Mouse (Mus musculus) neural tube, embryonic 11.5 days (tissue): ENCODE measurements around the gene Kcnk3. TPM values are rescaled to one million over a fixed set of nuclear protein-coding genes. Genes with fewer than 3 reads are reported as not detected.
A peak's percentile ranks its signal among the peaks of the same experiment; 100 is the strongest.

Experiments used
- ATAC-seq: fragments of 200-750 bp; cut with Nextera tagmentation; 2 replicates; pipeline ENCODE4 v1.8.0; 2017; ENCODE audit warnings: moderate number of reproducible peaks, mild to moderate bottlenecking, moderate TSS enrichment, moderate library complexity; ENCODE audit not compliant: insufficient read depth, low FRiP score, low TSS enrichment
- DNase-seq: peaks from one replicate; pipeline ENCODE4 v3.0.0-alpha.2; 2015; ENCODE audit warnings: low spot score
- H3K27ac ChIP-seq: fragments of 300-500 bp; sonication (generic); 2 replicates; pipeline ENCODE4 v1.5.1; 2014; ENCODE audit warnings: low read depth, mild to moderate bottlenecking, low read length
- H3K27me3 ChIP-seq: fragments of 300-500 bp; sonication (generic); 2 replicates; pipeline ENCODE4 v1.6.1; 2014; ENCODE audit warnings: mild to moderate bottlenecking, low read length, mixed read lengths; ENCODE audit not compliant: control insufficient read depth, insufficient read depth
- H3K36me3 ChIP-seq: fragments of 300-500 bp; sonication (generic); 2 replicates; pipeline ENCODE4 v1.6.1; 2014; ENCODE audit warnings: mild to moderate bottlenecking, low read length, moderate library complexity, mixed read lengths; ENCODE audit not compliant: control insufficient read depth, insufficient read depth
- H3K4me1 ChIP-seq: fragments of 300-500 bp; sonication (generic); 2 replicates; pipeline ENCODE4 v1.6.1; 2014; ENCODE audit warnings: low read length, mixed read lengths; ENCODE audit not compliant: control insufficient read depth, insufficient read depth
- H3K4me2 ChIP-seq: fragments of 300-500 bp; sonication (generic); 2 replicates; pipeline ENCODE4 v1.6.1; 2014; ENCODE audit warnings: low read depth, mild to moderate bottlenecking, moderate library complexity
- H3K4me3 ChIP-seq: fragments of 300-500 bp; sonication (generic); 2 replicates; pipeline ENCODE4 v1.5.1; 2014; ENCODE audit warnings: low read depth, low read length
- H3K9ac ChIP-seq: fragments of 300-500 bp; sonication (generic); 2 replicates; pipeline ENCODE4 v1.6.1; 2014; ENCODE audit warnings: mild to moderate bottlenecking, low read length
- H3K9me3 ChIP-seq: fragments of 300-500 bp; sonication (generic); 2 replicates; pipeline ENCODE4 v1.6.1; 2016; ENCODE audit warnings: low read length; ENCODE audit not compliant: control insufficient read depth
- WGBS: fragments of 180-500 bp; shearing (Covaris S2); extraction: QIAGEN DNeasy Blood & Tissue Kit; methylation state at CpG from one replicate; pipeline ENCODE4 v1.1.7; 2014; 5-methylcytosine and 5-hydroxymethylcytosine counted together
- polyA plus RNA-seq: library from polyadenylated mRNA; unstranded; fragments of >200 nt; fragmentation: Nextera tagmentation; extraction: Ambion mirVana; gene quantifications from 2 replicates; pipeline ENCODE4 v1.2.1, GENCODE M21; 2014

The Kcnk3 gene
- polyA plus RNA-seq, 1 experiment from 2014 or later: 0.92 TPM

- H3K36me3 ChIP-seq: no peaks in the 10 kb centered on the region
- H3K9me3 ChIP-seq: no peaks in the 10 kb centered on the region
- WGBS: 97% methylated on average over 20 of the region's 20 CpGs
- peaks cover 17% of the 10 kb centered on the region for H3K27me3 ChIP-seq
- DNase-seq: no peak
- H3K27ac ChIP-seq: no peak overlapping the region
- peaks cover 3% of the 10 kb centered on the region; the same call in 1 of the 2 replicates for H3K4me1 ChIP-seq
- H3K4me3 ChIP-seq: no peak overlapping the region
- H3K4me2 ChIP-seq: no peak overlapping the region
- no peak for ATAC-seq
- H3K9ac ChIP-seq: no peak overlapping the region
Measured at GRCm38 (mm10) chr5:30620567-30620966, 32.6 kb downstream of the Kcnk3 start.

- ATAC-seq (no peak), DNase-seq (no peak)
- Histone ChIP-seq H3K4me2 (no peak overlapping the region), H3K4me1 (peaks cover 3% of the 10 kb centered on the region; the same call in 1 of the 2 replicates), H3K4me3 (no peak overlapping the region), H3K36me3 (no peaks in the 10 kb centered on the region), H3K27me3 (peaks cover 17% of the 10 kb centered on the region), H3K9me3 (no peaks in the 10 kb centered on the region), H3K27ac (no peak overlapping the region), H3K9ac (no peak overlapping the region)
- WGBS: 88% methylated on average over 9 of the region's 9 CpGs
Measured at GRCm38 (mm10) chr5:30621211-30621790, 33.3 kb downstream of the Kcnk3 start.

GRCm38 (mm10) chr5:30621844-30622176, 33.8 kb downstream of the Kcnk3 start:
- no peak for ATAC-seq
- Histone ChIP-seq H3K4me3 (peak overlapping the region; percentile 30; the same call in 1 of the 2 replicates), H3K4me1 (peaks cover 3% of the 10 kb centered on the region; the same call in 1 of the 2 replicates), H3K36me3 (no peaks in the 10 kb centered on the region), H3K9me3 (no peaks in the 10 kb centered on the region), H3K27ac (no peak overlapping the region), H3K4me2 (peak overlapping the region; percentile 69), H3K9ac (no peak overlapping the region), H3K27me3 (peaks cover 17% of the 10 kb centered on the region)
- no peak for DNase-seq
- 41% methylated on average over 22 of the region's 22 CpGs for WGBS

- peaks cover 3% of the 10 kb centered on the region; the same call in 1 of the 2 replicates for H3K4me1 ChIP-seq
- peak overlapping the region; percentile 69 for H3K4me2 ChIP-seq
- peak overlapping the region; percentile 30 for H3K4me3 ChIP-seq
- H3K36me3 ChIP-seq: no peaks in the 10 kb centered on the region
- ATAC-seq (0 out of 2 replicates have a peak, but pooled peaks have one; percentile 53), DNase-seq (peak; percentile 64)
- H3K27me3 ChIP-seq: peaks cover 17% of the 10 kb centered on the region
- 3% methylated on average over 69 of the region's 69 CpGs for WGBS
- H3K9me3 ChIP-seq: no peaks in the 10 kb centered on the region
- H3K27ac ChIP-seq: no peak overlapping the region
- peak overlapping the region; percentile 30 for H3K9ac ChIP-seq
Measured at GRCm38 (mm10) chr5:30622177-30622840, 34.3 kb downstream of the Kcnk3 start.

- Histone ChIP-seq H3K36me3 (no peaks in the 10 kb centered on the region), H3K9me3 (no peaks in the 10 kb centered on the region), H3K27ac (no peak overlapping the region), H3K4me2 (peak overlapping the region; percentile 69), H3K27me3 (peaks cover 17% of the 10 kb centered on the region), H3K9ac (peak overlapping the region; percentile 30; the same call in 1 of the 2 replicates), H3K4me1 (peaks cover 3% of the 10 kb centered on the region; the same call in 1 of the 2 replicates), H3K4me3 (peak overlapping the region; percentile 30)
- no peak for ATAC-seq
- no peak for DNase-seq
- WGBS: under 1% methylated on average over 10 of the region's 10 CpGs
Measured at GRCm38 (mm10) chr5:30622841-30623185, 34.8 kb downstream of the Kcnk3 start.

- Histone ChIP-seq H3K9ac (no peak overlapping the region), H3K27me3 (peaks cover 17% of the 10 kb centered on the region), H3K4me3 (no peak overlapping the region), H3K4me1 (peaks cover 3% of the 10 kb centered on the region; the same call in 1 of the 2 replicates), H3K4me2 (no peak overlapping the region), H3K9me3 (no peaks in the 10 kb centered on the region), H3K36me3 (no peaks in the 10 kb centered on the region), H3K27ac (no peak overlapping the region)
- no peak for DNase-seq
- WGBS: 48% methylated on average over 2 of the region's 2 CpGs
- ATAC-seq: no peak
Measured at GRCm38 (mm10) chr5:30623380-30623779, 35.4 kb downstream of the Kcnk3 start.

GRCm38 (mm10) chr5:30624311-30624710, 36.3 kb downstream of the Kcnk3 start:
- Histone ChIP-seq H3K9me3 (no peaks in the 10 kb centered on the region), H3K4me3 (no peak overlapping the region), H3K27me3 (peaks cover 17% of the 10 kb centered on the region), H3K27ac (no peak overlapping the region), H3K4me1 (peaks cover 3% of the 10 kb centered on the region; the same call in 1 of the 2 replicates), H3K9ac (no peak overlapping the region), H3K36me3 (no peaks in the 10 kb centered on the region), H3K4me2 (no peak overlapping the region)
- DNase-seq (no peak), ATAC-seq (no peak)
- 35% methylated on average over 1 of the region's 1 CpGs for WGBS

- peaks cover 3% of the 10 kb centered on the region; the same call in 1 of the 2 replicates for H3K4me1 ChIP-seq
- H3K36me3 ChIP-seq: no peaks in the 10 kb centered on the region
- no peak overlapping the region for H3K27ac ChIP-seq
- H3K4me2 ChIP-seq: no peak overlapping the region
- WGBS: 51% methylated on average over 4 of the region's 4 CpGs
- H3K4me3 ChIP-seq: no peak overlapping the region
- ATAC-seq (no peak), DNase-seq (no peak)
- no peaks in the 10 kb centered on the region for H3K9me3 ChIP-seq
- peaks cover 17% of the 10 kb centered on the region for H3K27me3 ChIP-seq
- no peak overlapping the region for H3K9ac ChIP-seq
Measured at GRCm38 (mm10) chr5:30624908-30625307, 36.9 kb downstream of the Kcnk3 start.

- no peak overlapping the region for H3K4me3 ChIP-seq
- H3K9me3 ChIP-seq: no peaks in the 10 kb centered on the region
- no peaks in the 10 kb centered on the region for H3K36me3 ChIP-seq
- 74% methylated on average over 3 of the region's 3 CpGs for WGBS
- ATAC-seq (no peak), DNase-seq (no peak)
- H3K4me1 ChIP-seq: peaks cover 3% of the 10 kb centered on the region; the same call in 1 of the 2 replicates
- no peak overlapping the region for H3K27ac ChIP-seq
- H3K4me2 ChIP-seq: no peak overlapping the region
- H3K27me3 ChIP-seq: peaks cover 17% of the 10 kb centered on the region
- no peak overlapping the region for H3K9ac ChIP-seq
Measured at GRCm38 (mm10) chr5:30625379-30625778, 37.4 kb downstream of the Kcnk3 start.
